Mouse (Mus musculus): ENCODE measurements around the gene Arl5a.

DNA sequence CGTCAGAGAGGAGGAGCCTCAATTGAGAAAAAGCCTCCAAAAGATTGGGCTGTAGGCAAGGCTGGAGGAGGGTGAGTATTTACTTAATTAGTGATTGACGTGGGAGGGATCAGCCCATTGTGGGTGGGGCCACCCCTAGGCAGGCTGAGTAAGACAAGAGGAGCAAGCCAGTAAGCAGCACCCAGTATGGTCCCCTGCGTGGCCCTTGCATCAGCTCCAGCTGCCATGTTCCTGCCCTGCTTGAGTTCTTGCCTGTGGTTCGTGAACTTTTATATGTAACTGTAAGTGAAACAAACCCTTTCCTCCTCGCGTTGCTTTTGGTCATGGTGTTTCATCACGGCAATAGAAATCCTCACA, 46.3 kb downstream of the Arl5a start, which contains the start of gene Neb:
- TF ChIP-seq CTCF (IDR thresholded peaks at IDR 0.05; ENCODE audit: low read depth, low read length) = no peak
- TF ChIP-seq POLR2A (IDR thresholded peaks at IDR 0.05; ENCODE audit: borderline replicate concordance, low read depth, low read length) = no peak

All from bone marrow macrophage, adult 2 months (primary cell).